Mouse (Mus musculus) forebrain, embryonic 15.5 days (tissue): Measurements from ENCODE around the gene Ednra. TPM values are rescaled to one million over a fixed set of nuclear protein-coding genes. Genes with fewer than 3 reads are reported as not detected.

Source experiments
- ATAC-seq: fragments of 200-750 bp; cut with Nextera tagmentation; replicated peaks from 2 replicates; pipeline ENCODE4 v1.8.0; 2017; ENCODE audit warnings: mild to moderate bottlenecking, moderate TSS enrichment, moderate library complexity
- H3K27ac ChIP-seq: fragments of 300-500 bp; sonication (generic); replicated peaks from 2 replicates; pipeline ENCODE4 v1.5.1; 2015; ENCODE audit warnings: mild to moderate bottlenecking, inconsistent platforms
- H3K27me3 ChIP-seq: fragments of 300-500 bp; sonication (generic); 2 replicates; pipeline ENCODE4 v1.6.1; 2015; ENCODE audit warnings: inconsistent platforms
- H3K36me3 ChIP-seq: fragments of 300-500 bp; sonication (generic); 2 replicates; pipeline ENCODE4 v1.6.1; 2015; ENCODE audit warnings: mild to moderate bottlenecking, inconsistent platforms
- H3K4me1 ChIP-seq: fragments of 300-500 bp; sonication (generic); 2 replicates; pipeline ENCODE4 v1.6.1; 2015; ENCODE audit warnings: inconsistent platforms
- H3K4me2 ChIP-seq: fragments of 300-500 bp; sonication (generic); replicated peaks from 2 replicates; pipeline ENCODE4 v1.6.1; 2015; ENCODE audit warnings: mild to moderate bottlenecking, inconsistent platforms
- H3K4me3 ChIP-seq: fragments of 300-500 bp; sonication (generic); 2 replicates; pipeline ENCODE4 v1.5.1; 2015; ENCODE audit warnings: mild to moderate bottlenecking, inconsistent platforms
- H3K9ac ChIP-seq: fragments of 300-500 bp; sonication (generic); replicated peaks from 2 replicates; pipeline ENCODE4 v1.6.1; 2015; ENCODE audit warnings: mild to moderate bottlenecking, inconsistent platforms
- H3K9me3 ChIP-seq: fragments of 300-500 bp; sonication (generic); 2 replicates; pipeline ENCODE4 v1.6.1; 2016; ENCODE audit warnings: inconsistent platforms
- WGBS: fragments of 180-500 bp; shearing (Covaris S2); methylation state at CpG from one replicate; pipeline ENCODE4 v1.1.7; 2015; ENCODE audit warnings: mixed read lengths; 5-methylcytosine and 5-hydroxymethylcytosine counted together
- polyA plus RNA-seq: library from polyadenylated mRNA; unstranded; fragments of >200 nt; fragmentation: Nextera tagmentation; extraction: Ambion mirVana; gene quantifications from 2 replicates; pipeline ENCODE4 v1.2.1, GENCODE M21; 2015

Gene Ednra
- polyA plus RNA-seq, 1 experiment from 2014 or later, result 4.0 TPM

DNA sequence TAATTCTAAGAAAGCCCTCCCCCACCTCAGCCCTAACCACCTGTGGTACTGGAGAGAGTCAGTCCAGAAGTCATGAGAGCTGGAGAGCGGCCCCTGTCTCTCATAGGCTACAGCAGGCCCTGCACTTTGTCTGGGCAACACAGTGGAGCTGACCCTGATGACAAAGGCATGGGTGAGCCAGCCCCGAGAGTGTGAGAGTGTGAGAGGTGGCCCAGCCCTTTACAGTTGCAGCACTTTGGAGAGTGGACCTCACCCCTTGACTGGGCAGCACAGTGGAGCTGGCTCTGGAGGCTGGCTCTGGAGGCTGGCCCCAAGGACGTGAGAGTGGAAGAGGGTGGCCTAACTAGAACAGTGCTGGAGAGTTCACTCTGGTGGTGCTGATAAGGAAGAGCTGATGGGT is 20.2 kb upstream of the Ednra start:
- Histone ChIP-seq H3K36me3 (no peaks in the 10 kb centered on the region), H3K9ac (no peak overlapping the region), H3K9me3 (no peaks in the 10 kb centered on the region), H3K4me3 (no peak overlapping the region), H3K4me2 (no peak overlapping the region), H3K4me1 (no peaks in the 10 kb centered on the region), H3K27ac (no peak overlapping the region), H3K27me3 (no peaks in the 10 kb centered on the region)
- no peak for ATAC-seq
- 86% methylated on average over 3 of the region's 3 CpGs for WGBS

DNA sequence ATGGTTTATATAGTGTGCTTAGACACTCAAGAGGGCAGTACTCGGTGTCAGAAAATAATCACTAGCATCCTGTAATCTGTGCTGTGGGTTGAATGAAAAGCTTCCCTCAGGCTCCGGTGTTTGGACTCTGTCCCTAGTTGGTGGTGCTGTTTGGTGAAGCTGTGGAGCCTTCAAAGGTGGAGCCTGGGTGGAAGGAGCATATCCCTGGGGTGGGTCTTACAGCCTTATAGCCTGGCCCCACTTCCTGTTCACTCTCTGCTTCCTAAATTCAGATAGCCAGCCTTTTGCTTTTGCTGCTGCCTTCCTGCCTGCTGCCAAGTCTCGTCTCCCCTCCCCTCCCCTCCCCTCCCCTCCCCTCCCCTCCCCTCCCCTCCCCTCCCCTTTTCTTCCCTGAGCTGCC is 18.1 kb upstream of the Ednra start:
- Histone ChIP-seq H3K4me1 (no peaks in the 10 kb centered on the region), H3K9ac (no peak overlapping the region), H3K27me3 (no peaks in the 10 kb centered on the region), H3K27ac (no peak overlapping the region), H3K9me3 (no peaks in the 10 kb centered on the region), H3K4me2 (no peak overlapping the region), H3K36me3 (no peaks in the 10 kb centered on the region), H3K4me3 (no peak overlapping the region)
- no peak for ATAC-seq
- WGBS, result 74% methylated on average over 2 of the region's 3 CpGs

DNA sequence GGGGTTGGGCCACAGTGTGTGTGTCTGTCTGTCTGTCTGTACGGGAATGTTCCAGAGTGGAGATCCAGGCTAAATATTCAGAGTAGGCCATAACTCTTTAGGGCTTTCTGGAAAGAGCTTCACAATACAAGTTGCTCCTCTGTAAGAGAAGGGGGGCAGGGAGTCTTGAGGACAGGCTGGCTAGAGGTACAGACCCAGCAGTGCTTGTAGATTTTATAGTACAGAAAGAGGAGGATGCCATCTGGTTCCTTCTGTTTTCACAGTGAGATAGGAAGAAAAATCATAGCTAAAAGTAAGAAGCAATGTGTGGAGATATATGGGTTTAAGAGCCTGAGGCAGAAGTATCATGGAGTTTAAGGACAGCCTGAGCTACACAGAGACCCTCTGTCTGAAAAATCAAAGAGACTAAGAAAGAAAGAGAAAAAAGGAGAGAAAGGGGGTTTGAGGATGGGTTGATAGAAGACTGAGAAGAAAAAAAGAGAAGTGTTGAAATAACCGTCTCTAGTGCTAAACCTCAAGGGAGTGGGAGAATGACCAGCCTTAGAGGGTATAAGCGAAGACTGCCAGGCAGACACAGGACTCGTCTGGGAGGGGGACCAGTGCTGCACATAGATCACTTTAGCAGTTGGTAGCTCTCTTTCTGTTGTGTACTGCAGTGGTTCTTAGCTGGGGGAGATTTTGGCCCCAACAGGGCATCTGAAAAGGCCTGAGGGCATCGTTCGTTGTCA is 16.9 kb upstream of the Ednra start:
- H3K27me3 ChIP-seq, result no peaks in the 10 kb centered on the region
- ATAC-seq, result no peak
- WGBS, result 93% methylated on average over 6 of the region's 6 CpGs
- no peak overlapping the region for H3K27ac ChIP-seq
- H3K9ac ChIP-seq, result no peak overlapping the region
- H3K4me3 ChIP-seq, result no peak overlapping the region
- H3K4me1 ChIP-seq, result no peaks in the 10 kb centered on the region
- H3K4me2 ChIP-seq, result no peak overlapping the region
- no peaks in the 10 kb centered on the region for H3K9me3 ChIP-seq
- no peaks in the 10 kb centered on the region for H3K36me3 ChIP-seq

DNA sequence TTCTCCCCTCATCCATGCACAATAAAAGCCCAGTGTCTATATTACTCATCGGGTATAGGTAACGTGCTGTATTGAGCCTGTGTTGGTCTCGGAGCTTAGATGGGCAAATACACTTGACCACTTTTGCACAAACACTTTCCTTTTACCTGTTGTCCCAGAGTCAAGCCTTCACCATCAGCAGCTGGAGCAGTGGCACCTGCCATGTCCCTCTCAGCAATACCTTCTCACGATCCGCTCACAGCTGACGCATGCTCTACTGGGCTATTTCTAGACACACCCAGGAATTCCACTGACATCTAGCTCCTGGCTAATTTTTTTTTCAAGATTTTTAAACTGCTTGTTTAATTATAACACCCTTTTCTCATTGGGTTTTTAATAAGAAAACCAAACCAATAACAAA is 14.2 kb upstream of the Ednra start:
- no peaks in the 10 kb centered on the region for H3K4me1 ChIP-seq
- no peak overlapping the region for H3K9ac ChIP-seq
- no peaks in the 10 kb centered on the region for H3K36me3 ChIP-seq
- H3K27ac ChIP-seq, result no peak overlapping the region
- no peak for ATAC-seq
- H3K9me3 ChIP-seq, result no peaks in the 10 kb centered on the region
- H3K27me3 ChIP-seq, result no peaks in the 10 kb centered on the region
- H3K4me3 ChIP-seq, result no peak overlapping the region
- no peak overlapping the region for H3K4me2 ChIP-seq
- 96% methylated on average over 6 of the region's 6 CpGs for WGBS

DNA sequence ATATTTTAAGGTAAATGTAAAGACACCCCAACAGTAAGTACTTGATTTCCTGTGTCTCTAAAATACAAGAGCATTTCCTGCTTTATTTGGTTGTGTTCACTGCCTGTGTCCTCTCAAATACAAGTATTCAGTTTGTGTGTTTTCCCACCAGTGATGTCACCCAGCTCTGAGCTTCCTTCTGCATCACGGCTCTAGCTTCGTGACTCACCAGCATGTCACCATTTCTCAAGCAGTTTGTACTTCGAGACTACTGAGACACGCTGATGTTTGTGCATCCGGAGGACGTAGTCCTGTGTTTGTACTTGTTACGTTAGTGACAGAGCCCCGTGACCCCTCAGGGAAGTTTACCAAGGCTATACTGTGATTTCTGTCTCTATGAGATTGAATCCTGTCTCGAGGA is 13.1 kb upstream of the Ednra start:
- no peak overlapping the region for H3K27ac ChIP-seq
- no peak for ATAC-seq
- H3K9me3 ChIP-seq, result peaks cover 9% of the 10 kb centered on the region
- no peaks in the 10 kb centered on the region for H3K27me3 ChIP-seq
- H3K4me3 ChIP-seq, result no peak overlapping the region
- H3K36me3 ChIP-seq, result no peaks in the 10 kb centered on the region
- 91% methylated on average over 9 of the region's 9 CpGs for WGBS
- H3K9ac ChIP-seq, result no peak overlapping the region
- H3K4me1 ChIP-seq, result no peaks in the 10 kb centered on the region
- H3K4me2 ChIP-seq, result no peak overlapping the region

DNA sequence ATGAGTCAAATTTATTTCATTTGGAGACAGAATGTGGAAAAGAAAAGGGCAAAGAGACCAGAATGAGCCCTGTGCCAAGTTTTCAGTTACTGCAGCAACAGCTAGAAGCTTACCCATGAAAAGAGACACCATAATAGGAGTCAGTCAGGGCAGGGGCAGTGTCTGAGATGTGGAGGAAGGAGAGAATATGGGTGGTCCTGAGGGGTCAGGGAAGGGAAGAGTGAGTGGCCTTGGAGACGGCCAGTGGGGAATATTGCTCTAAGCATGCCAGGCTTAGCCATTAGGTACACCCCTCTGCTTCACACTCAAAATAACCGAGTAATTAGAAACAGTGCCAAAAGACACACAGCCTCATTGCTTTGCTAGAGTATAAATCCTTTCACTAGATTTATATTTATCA is 9.5 kb upstream of the Ednra start:
- Histone ChIP-seq H3K27ac (no peak overlapping the region), H3K9ac (no peak overlapping the region), H3K9me3 (peaks cover 12% of the 10 kb centered on the region), H3K4me3 (no peak overlapping the region), H3K36me3 (no peaks in the 10 kb centered on the region), H3K4me2 (no peak overlapping the region), H3K27me3 (no peaks in the 10 kb centered on the region), H3K4me1 (no peaks in the 10 kb centered on the region)
- ATAC-seq, result no peak
- WGBS, result 74% methylated on average over 2 of the region's 2 CpGs

DNA sequence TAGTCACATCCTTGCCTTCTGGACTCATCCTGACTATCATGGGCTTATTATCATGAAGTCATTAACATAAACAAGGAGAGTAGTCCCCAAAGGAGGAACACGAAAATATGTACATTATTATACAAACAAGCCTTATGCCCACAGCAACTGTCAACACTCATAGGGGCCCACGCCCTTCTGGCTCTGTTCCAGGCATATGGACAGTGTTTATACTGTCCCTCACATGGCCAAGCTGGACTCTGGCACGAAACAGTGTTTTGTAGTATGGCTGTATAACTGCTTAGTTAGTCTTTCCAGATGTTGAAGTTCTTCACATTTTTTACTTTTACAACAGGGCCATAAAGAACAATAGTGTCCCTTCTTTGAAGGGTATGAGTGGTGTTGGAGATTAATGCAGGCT is 8.7 kb upstream of the Ednra start:
- Histone ChIP-seq H3K36me3 (no peaks in the 10 kb centered on the region), H3K9me3 (peaks cover 12% of the 10 kb centered on the region), H3K9ac (no peak overlapping the region), H3K4me1 (no peaks in the 10 kb centered on the region), H3K4me2 (no peak overlapping the region), H3K27ac (no peak overlapping the region), H3K4me3 (no peak overlapping the region), H3K27me3 (no peaks in the 10 kb centered on the region)
- ATAC-seq, result no peak
- WGBS, result 72% methylated on average over 3 of the region's 3 CpGs

DNA sequence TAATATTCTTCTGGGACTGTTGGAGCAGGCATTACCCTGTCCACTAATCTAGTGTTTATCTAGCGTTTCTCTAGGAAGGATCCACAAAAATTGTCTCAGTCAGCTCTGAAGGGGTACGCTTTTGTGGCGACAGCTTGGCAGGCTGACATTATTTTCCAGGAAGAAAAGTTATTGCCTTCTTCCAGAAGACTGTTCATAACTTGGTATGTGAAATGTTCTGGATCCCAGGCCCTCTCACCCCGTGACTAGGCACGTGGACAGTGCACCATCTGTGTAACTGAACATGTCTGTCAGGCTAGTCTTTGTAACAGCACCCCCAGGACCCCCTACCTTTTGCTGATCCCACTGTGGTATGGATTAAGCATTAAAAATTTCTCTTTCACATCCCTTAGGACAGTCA is 1.1 kb upstream of the Ednra start:
- Histone ChIP-seq H3K4me3 (no peak overlapping the region), H3K36me3 (no peaks in the 10 kb centered on the region), H3K9ac (no peak overlapping the region), H3K4me2 (no peak overlapping the region), H3K27me3 (no peaks in the 10 kb centered on the region), H3K4me1 (peaks cover 9% of the 10 kb centered on the region; the same call in 1 of the 2 replicates), H3K27ac (no peak overlapping the region), H3K9me3 (no peaks in the 10 kb centered on the region)
- WGBS, result 76% methylated on average over 5 of the region's 5 CpGs
- ATAC-seq, result no peak

DNA sequence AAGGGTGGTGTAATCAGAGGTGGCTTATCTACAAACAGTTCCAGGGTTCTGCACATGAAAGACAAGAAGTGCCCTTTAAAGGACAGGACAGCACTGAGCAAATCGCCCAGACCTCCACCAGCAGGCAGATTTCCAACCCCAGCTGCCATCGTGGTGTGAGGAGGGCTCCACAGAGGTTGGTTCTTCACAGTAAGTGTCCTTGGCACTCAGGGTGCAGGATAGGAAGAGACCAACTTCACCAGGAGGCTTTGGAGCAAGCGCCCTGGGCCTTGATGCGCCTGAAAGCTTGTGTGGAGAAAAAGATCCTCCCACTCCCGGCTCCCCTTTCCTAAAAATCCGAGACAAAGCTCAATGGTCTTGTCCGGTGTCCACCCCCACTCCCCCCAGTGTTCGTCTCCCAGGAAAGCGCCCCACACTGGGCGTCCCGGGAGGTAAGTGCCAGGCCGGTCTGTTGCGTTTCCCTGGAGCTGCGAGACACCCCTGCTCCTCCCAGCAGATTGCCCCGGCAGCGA is 674 bp downstream of the Ednra start:
- no peaks in the 10 kb centered on the region for H3K36me3 ChIP-seq
- peak overlapping the region; percentile 41 for H3K4me3 ChIP-seq
- H3K9ac ChIP-seq, result peak overlapping the region; percentile 36
- 0 out of 2 replicates have a peak overlapping the region, but pooled peaks have one; percentile 20 for H3K27ac ChIP-seq
- peak; percentile 23; the same call in 1 of the 2 replicates for ATAC-seq
- WGBS, result under 1% methylated on average over 16 of the region's 16 CpGs
- no peaks in the 10 kb centered on the region for H3K27me3 ChIP-seq
- H3K4me2 ChIP-seq, result peak overlapping the region; percentile 75
- H3K9me3 ChIP-seq, result no peaks in the 10 kb centered on the region
- H3K4me1 ChIP-seq, result peaks cover 9% of the 10 kb centered on the region; the same call in 1 of the 2 replicates

DNA sequence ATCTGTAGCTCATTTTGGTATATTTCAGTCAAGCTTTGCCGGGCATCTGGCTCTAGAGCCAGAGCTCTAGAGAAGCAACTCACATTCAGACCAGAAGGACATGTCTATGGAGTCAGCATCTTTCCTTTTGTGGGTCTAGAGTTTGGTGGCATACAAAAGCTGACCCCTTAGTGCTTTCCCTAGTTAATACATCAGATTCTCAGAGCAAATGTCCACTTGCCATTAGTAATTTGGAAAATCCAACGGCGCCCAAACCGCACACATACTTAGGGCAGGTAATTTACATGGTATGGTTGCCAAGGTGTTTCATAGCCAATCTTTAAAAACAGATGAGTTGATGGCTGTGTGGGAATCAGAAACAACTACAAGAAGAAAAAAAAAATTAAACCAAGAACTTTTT is 1.2 kb downstream of the Ednra start:
- H3K4me1 ChIP-seq, result peaks cover 9% of the 10 kb centered on the region; the same call in 1 of the 2 replicates
- H3K4me3 ChIP-seq, result no peak overlapping the region
- no peaks in the 10 kb centered on the region for H3K27me3 ChIP-seq
- H3K36me3 ChIP-seq, result no peaks in the 10 kb centered on the region
- no peak overlapping the region for H3K27ac ChIP-seq
- H3K4me2 ChIP-seq, result peak overlapping the region; percentile 75; the same call in 1 of the 2 replicates
- no peak for ATAC-seq
- 94% methylated on average over 4 of the region's 4 CpGs for WGBS
- H3K9me3 ChIP-seq, result no peaks in the 10 kb centered on the region
- H3K9ac ChIP-seq, result no peak overlapping the region

DNA sequence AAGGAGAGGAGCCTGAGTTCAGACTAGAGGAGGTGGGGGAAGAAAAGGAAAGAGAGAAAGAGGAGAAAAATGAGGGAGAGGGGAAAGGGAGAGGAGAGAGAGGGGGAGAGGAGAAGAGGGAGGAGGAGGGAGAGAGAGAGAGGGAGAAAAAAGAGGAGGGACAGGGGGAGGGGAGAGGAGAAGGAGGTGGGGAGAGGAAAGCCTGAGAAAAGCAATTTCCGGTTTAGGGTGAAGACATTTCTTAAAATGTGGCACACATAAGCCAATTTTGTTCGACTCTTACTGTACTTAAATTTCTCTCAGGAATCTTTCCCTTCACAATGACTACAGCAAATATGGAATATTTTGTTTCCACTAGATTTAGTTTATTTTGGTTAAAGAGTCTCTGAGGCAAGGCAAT is 5.3 kb downstream of the Ednra start:
- H3K36me3 ChIP-seq, result no peaks in the 10 kb centered on the region
- 91% methylated on average over 2 of the region's 2 CpGs for WGBS
- H3K4me3 ChIP-seq, result no peak overlapping the region
- no peaks in the 10 kb centered on the region for H3K27me3 ChIP-seq
- peaks cover 5% of the 10 kb centered on the region; the same call in 1 of the 2 replicates for H3K4me1 ChIP-seq
- no peak for ATAC-seq
- no peak overlapping the region for H3K27ac ChIP-seq
- no peak overlapping the region for H3K9ac ChIP-seq
- no peak overlapping the region for H3K4me2 ChIP-seq
- H3K9me3 ChIP-seq, result no peaks in the 10 kb centered on the region

DNA sequence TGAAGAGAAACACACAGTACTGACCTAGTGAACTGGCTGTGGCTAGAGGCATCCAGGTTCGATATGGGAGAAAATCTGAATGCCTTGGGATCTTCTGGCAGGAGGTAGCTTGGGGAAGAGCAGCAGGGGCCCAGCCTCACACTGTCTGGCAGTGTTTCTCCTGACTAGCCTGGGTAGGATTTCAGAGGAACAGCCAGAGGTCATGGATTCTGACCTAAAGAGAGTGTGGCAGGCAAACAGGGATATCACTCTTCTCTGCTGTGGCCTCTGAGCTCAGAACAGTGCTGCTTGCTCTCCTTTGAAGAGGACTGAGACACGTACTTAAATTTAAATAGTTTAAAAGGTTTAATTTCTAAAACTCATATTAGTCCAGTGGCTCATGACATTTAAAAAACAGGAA is 7.2 kb downstream of the Ednra start:
- Histone ChIP-seq H3K4me3 (no peak overlapping the region), H3K9ac (no peak overlapping the region), H3K4me1 (no peaks in the 10 kb centered on the region), H3K27me3 (no peaks in the 10 kb centered on the region), H3K4me2 (no peak overlapping the region), H3K9me3 (no peaks in the 10 kb centered on the region), H3K36me3 (no peaks in the 10 kb centered on the region), H3K27ac (no peak overlapping the region)
- 60% methylated on average over 2 of the region's 2 CpGs for WGBS
- ATAC-seq, result no peak

DNA sequence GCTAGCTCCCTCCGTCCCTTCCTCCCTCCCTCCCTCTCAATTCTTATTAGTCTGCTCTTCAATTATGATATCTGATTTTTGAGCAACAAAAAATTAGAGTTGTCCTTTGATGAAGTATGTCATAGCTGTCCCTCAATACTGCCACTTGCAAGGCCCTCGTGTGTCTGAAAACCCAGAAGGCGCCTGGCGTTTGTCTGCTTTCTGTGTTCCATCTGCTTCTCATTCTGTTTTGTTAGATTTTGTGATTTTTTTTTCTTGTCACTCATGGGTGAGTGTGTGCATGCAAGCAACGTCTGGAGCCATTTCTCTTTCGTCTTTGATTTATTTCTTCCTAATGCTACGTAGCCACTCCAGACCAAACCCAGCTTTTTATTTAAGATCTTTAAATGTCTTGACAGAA is 9.8 kb downstream of the Ednra start:
- no peak overlapping the region for H3K9ac ChIP-seq
- ATAC-seq, result peak; percentile 75
- 61% methylated on average over 7 of the region's 7 CpGs for WGBS

More for the DNA sequence above, 9.8 kb downstream of the Ednra start:
- H3K4me2 ChIP-seq, result no peak overlapping the region
- H3K4me1 ChIP-seq, result no peaks in the 10 kb centered on the region
- no peaks in the 10 kb centered on the region for H3K27me3 ChIP-seq
- no peaks in the 10 kb centered on the region for H3K36me3 ChIP-seq
- no peaks in the 10 kb centered on the region for H3K9me3 ChIP-seq
- no peak overlapping the region for H3K4me3 ChIP-seq
- H3K27ac ChIP-seq, result no peak overlapping the region; the same call in 1 of the 2 replicates
